Mouse (Mus musculus) 3134 (cell line): ENCODE results near the gene Eng.

Source experiments
- DNase-seq: peaks from one replicate; pipeline ENCODE4 v3.0.0-alpha.2; 2011; ENCODE audit warnings: low spot score; ENCODE audit not compliant: insufficient read length; ENCODE audit errors: extremely low read depth

The Eng gene

GRCm38 (mm10) chr2:32646379-32647056 lies at the start of gene Eng:
Gene Eng (plus strand): TSS chr2:32646595.
- DNase-seq = no peak

GRCm38 (mm10) chr2:32596725-32597124 lies 49.7 kb upstream of the Eng start:
- DNase-seq = no peak

GRCm38 (mm10) chr2:32597248-32597647 lies 49.1 kb upstream of the Eng start:
- no peak for DNase-seq

GRCm38 (mm10) chr2:32597699-32598098 lies 48.7 kb upstream of the Eng start:
- peak; percentile 86 for DNase-seq

- DNase-seq = no peak
Observed at GRCm38 (mm10) chr2:32598506-32598905, 47.9 kb upstream of the Eng start.

GRCm38 (mm10) chr2:32599409-32599808 lies 47.0 kb upstream of the Eng start, which contains the start of gene St6galnac6:
Gene St6galnac6 (plus strand): TSS chr2:32599709.
- no peak for DNase-seq

GRCm38 (mm10) chr2:32601417-32602065 lies 44.9 kb upstream of the Eng start:
- peak; percentile 77 for DNase-seq

GRCm38 (mm10) chr2:32602600-32603054 lies 43.8 kb upstream of the Eng start:
- DNase-seq = peak; percentile 71

- no peak for DNase-seq
Observed at GRCm38 (mm10) chr2:32604631-32605030, 41.8 kb upstream of the Eng start.

GRCm38 (mm10) chr2:32606161-32607142 lies 39.9 kb upstream of the Eng start:
- peak; percentile 82 for DNase-seq

GRCm38 (mm10) chr2:32607262-32607947 lies 39.0 kb upstream of the Eng start:
- DNase-seq = peak; percentile 70

GRCm38 (mm10) chr2:32608141-32608777 lies 38.1 kb upstream of the Eng start:
- peak; percentile 89 for DNase-seq

- DNase-seq = no peak
Observed at GRCm38 (mm10) chr2:32608778-32609435, 37.5 kb upstream of the Eng start.

- no peak for DNase-seq
Observed at GRCm38 (mm10) chr2:32610610-32611229, 35.7 kb upstream of the Eng start.

GRCm38 (mm10) chr2:32612274-32612673 lies 34.1 kb upstream of the Eng start:
- DNase-seq = no peak

GRCm38 (mm10) chr2:32617109-32617508 lies 29.3 kb upstream of the Eng start:
- no peak for DNase-seq

GRCm38 (mm10) chr2:32617601-32618000 lies 28.8 kb upstream of the Eng start:
- no peak for DNase-seq

- no peak for DNase-seq
Observed at GRCm38 (mm10) chr2:32618051-32618450, 28.3 kb upstream of the Eng start.
